Mouse (Mus musculus): ENCODE measurements at regions not wholly inside any gene's neighbourhood (a gene's known extent, or its start where the extent isn't known, plus 50 kb on each side); places are given as distances from the start of the nearest gene placed in this dataset.
"Not testable (repeated sequence)": the region's sequence is repeated elsewhere in the genome, so short reads cannot be mapped to it uniquely, and the experiment has no call there.

GRCm38 (mm10) chr3:18454558-18455191 is 506.5 kb downstream of the Cypt12 start:
- not testable (repeated sequence) for TF ChIP-seq CHD2 (IDR thresholded peaks at IDR 0.05; ENCODE audit: low read length); ELF1 (IDR thresholded peaks at IDR 0.05; ENCODE audit: low read depth, low read length); MYC (IDR thresholded peaks at IDR 0.05; ENCODE audit: low read depth, low read length); EP300 (IDR thresholded peaks at IDR 0.05; ENCODE audit: low read length); CTCF (conservative IDR thresholded peaks at IDR 0.05 in 1 of 2, IDR thresholded peaks at IDR 0.05 in 1 of 2; ENCODE audit: low read depth in 2 of 2, low read length in 2 of 2); MEF2A (IDR thresholded peaks at IDR 0.05; ENCODE audit: borderline replicate concordance, low read depth, low read length); SMC3 (IDR thresholded peaks at IDR 0.05; ENCODE audit: low read depth, low read length); MAFK (IDR thresholded peaks at IDR 0.05; ENCODE audit: insufficient replicate concordance, low read length); USF1 (IDR thresholded peaks at IDR 0.05; ENCODE audit: low read depth, low read length); NELFE (IDR thresholded peaks at IDR 0.05; ENCODE audit: low read depth, low read length); RAD21 (IDR thresholded peaks at IDR 0.05; ENCODE audit: low read depth, low read length); POLR2A (IDR thresholded peaks at IDR 0.05; ENCODE audit: low read depth, low read length); ETS1 (conservative IDR thresholded peaks at IDR 0.05; ENCODE audit: low read depth, low read length); MAX (IDR thresholded peaks at IDR 0.05; ENCODE audit: low read length)

Measured in CH12.LX (cell line).